Mouse (Mus musculus) layer of hippocampus, adult 2 months (tissue): ENCODE measurements around the gene Tbl1xr1. TPM values are rescaled to one million over a fixed set of nuclear protein-coding genes. Genes with fewer than 3 reads are reported as not detected.

ENCODE experiments used
- DNase-seq, 2 experiments: peaks; one replicate each; pipeline ENCODE4 v3.0.0; 2022; ENCODE audit warnings: low spot score in 2 of 2
- H3K27ac ChIP-seq: fragments of 200-600 bp; 2 replicates; pipeline ENCODE4 v1.8.1; 2022
- H3K4me3 ChIP-seq: fragments of 200-600 bp; 2 replicates; pipeline ENCODE4 v1.8.1; 2022; ENCODE audit warnings: mild to moderate bottlenecking
- CTCF ChIP-seq: fragments of 200-600 bp; conservative IDR thresholded peaks from 2 replicates; pipeline ENCODE4 v1.8.1; 2022; ENCODE audit warnings: antibody characterized with exemption, mild to moderate bottlenecking, moderate library complexity
- total RNA-seq, 2 experiments: library from RNA; stranded (reverse); gene quantifications; 2 replicates each; pipeline ENCODE4 v1.2.3; 2021

The Tbl1xr1 gene
- total RNA-seq, 2 experiments from 2014 or later: 154 to 161 TPM

- no peak for TF ChIP-seq CTCF
- DNase-seq: peak; percentile 85 to 86
- Histone ChIP-seq H3K4me3 (peak overlapping the region; percentile 77), H3K27ac (peak overlapping the region; percentile 100)
Observed at GRCm38 (mm10) chr3:22075887-22076560, 428 bp upstream of the Tbl1xr1 start.

GRCm38 (mm10) chr3:22076936-22077656 lies 644 bp downstream of the Tbl1xr1 start:
- H3K27ac ChIP-seq: peak overlapping the region; percentile 100
- TF ChIP-seq CTCF: no peak
- no peak for DNase-seq
- peak overlapping the region; percentile 77 for H3K4me3 ChIP-seq

- TF ChIP-seq CTCF: no peak
- H3K27ac ChIP-seq: peak overlapping the region; percentile 100
- DNase-seq: peak; percentile 48 to 54
- peak overlapping the region; percentile 77 for H3K4me3 ChIP-seq
Observed at GRCm38 (mm10) chr3:22077657-22078475, 1.4 kb downstream of the Tbl1xr1 start.

- no peak for DNase-seq
- H3K4me3 ChIP-seq: peak overlapping the region; percentile 77
Observed at GRCm38 (mm10) chr3:22078529-22078928, 2.1 kb downstream of the Tbl1xr1 start.

GRCm38 (mm10) chr3:22081869-22082268 lies 5.4 kb downstream of the Tbl1xr1 start:
- Histone ChIP-seq H3K4me3 (no peak overlapping the region), H3K27ac (peak overlapping the region; percentile 4; the same call in 1 of the 2 replicates)
- TF ChIP-seq CTCF: no peak
- no peak for DNase-seq

More at GRCm38 (mm10) chr3:22078529-22078928, 2.1 kb downstream of the Tbl1xr1 start:
- H3K27ac ChIP-seq: peak overlapping the region; percentile 100
- TF ChIP-seq CTCF: no peak

- no peak for DNase-seq
- H3K27ac ChIP-seq: no peak overlapping the region
- H3K4me3 ChIP-seq: no peak overlapping the region
- TF ChIP-seq CTCF: no peak
Observed at GRCm38 (mm10) chr3:22082823-22083222, 6.4 kb downstream of the Tbl1xr1 start.

- no peak for TF ChIP-seq CTCF
- Histone ChIP-seq H3K27ac (no peak overlapping the region), H3K4me3 (no peak overlapping the region)
- no peak for DNase-seq
Observed at GRCm38 (mm10) chr3:22084222-22084996, 8.0 kb downstream of the Tbl1xr1 start.

GRCm38 (mm10) chr3:22089825-22090224 lies 13.4 kb downstream of the Tbl1xr1 start:
- no peak for TF ChIP-seq CTCF
- Histone ChIP-seq H3K27ac (peak overlapping the region; percentile 37), H3K4me3 (no peak overlapping the region)
- DNase-seq: no peak

GRCm38 (mm10) chr3:22090431-22091265 lies 14.2 kb downstream of the Tbl1xr1 start:
- peak overlapping the region; percentile 37; the same call in 1 of the 2 replicates for H3K27ac ChIP-seq
- DNase-seq: no peak

GRCm38 (mm10) chr3:22091266-22091550 lies 14.8 kb downstream of the Tbl1xr1 start:
- H3K27ac ChIP-seq: peak overlapping the region; percentile 29; the same call in 1 of the 2 replicates
- no peak overlapping the region for H3K4me3 ChIP-seq
- no peak for DNase-seq
- no peak for TF ChIP-seq CTCF

More at GRCm38 (mm10) chr3:22090431-22091265, 14.2 kb downstream of the Tbl1xr1 start:
- no peak for TF ChIP-seq CTCF
- H3K4me3 ChIP-seq: no peak overlapping the region

GRCm38 (mm10) chr3:22091681-22092080 lies 15.2 kb downstream of the Tbl1xr1 start:
- TF ChIP-seq CTCF: no peak
- no peak for DNase-seq
- Histone ChIP-seq H3K27ac (no peak overlapping the region), H3K4me3 (no peak overlapping the region)
